Comparison of ENCODE assay signal across 7 mouse cellular contexts in the genomic region with DNA sequence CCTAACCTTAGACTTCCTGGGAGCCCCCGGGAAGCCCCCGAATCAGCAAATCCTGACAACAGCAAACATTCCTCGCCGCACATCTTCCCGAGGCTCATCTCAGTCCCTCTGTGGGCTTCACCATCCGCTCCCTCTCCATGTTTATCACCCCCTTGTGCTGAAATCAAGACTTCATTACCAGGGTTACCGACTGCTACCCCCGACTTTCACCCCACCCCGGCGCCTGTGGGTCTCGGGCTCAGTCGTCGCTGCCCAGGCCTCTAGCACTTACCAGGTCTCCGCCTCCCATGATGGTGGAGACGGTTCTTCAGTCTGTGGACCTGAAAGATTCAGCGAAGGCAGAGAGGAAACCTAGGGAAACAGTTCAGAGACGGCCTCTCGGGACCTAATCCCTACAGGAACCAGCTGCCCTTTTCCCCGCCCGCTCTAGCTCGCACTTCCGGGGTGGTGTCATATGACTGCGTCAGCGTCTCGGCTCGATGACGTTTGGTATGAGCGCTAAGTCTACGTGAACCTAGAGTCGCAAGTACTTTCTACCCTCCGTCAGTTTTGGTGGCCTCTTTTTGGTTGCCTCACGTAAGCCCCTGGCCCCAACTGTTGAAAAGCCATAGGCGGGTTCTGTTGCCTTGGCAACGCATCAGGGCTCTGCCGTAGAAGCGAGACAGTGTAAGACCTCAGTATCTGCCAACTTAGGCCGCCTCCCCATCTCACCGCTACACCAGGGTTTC. TPM values are rescaled to one million over a fixed set of nuclear protein-coding genes. Genes with fewer than 3 reads are reported as not detected.
DNase-seq lines count a peak whose midpoint lies in the region; ATAC-seq lines count a peak whose summit lies in the region.

Cwc25 (minus strand) TSS at position 403 of the 728 bp plus-strand sequence.

- no peaks in the 10 kb centered on the region for H3K9me3 ChIP-seq in intestine, embryonic 15.5 days
- H3K9me3 ChIP-seq in midbrain, embryonic 10.5 days (replicated peaks) = no peaks in the 10 kb centered on the region

- H3K36me3 ChIP-seq in intestine, embryonic 15.5 days = peaks cover 18% of the 10 kb centered on the region
- peaks cover 33% of the 10 kb centered on the region for H3K36me3 ChIP-seq in midbrain, embryonic 10.5 days

- peak; percentile 95 for DNase-seq in adrenal gland, adult 2 months
- DNase-seq in embryo, embryonic 11.5 days (ENCODE audit: low read depth, low spot score) = peak; percentile 92
- peak; percentile 88 to 93 for DNase-seq in gastrocnemius, postnatal 36 days
- peak; percentile 96 to 98 for DNase-seq in left cerebral cortex, postnatal 25 days (ENCODE audit: low spot score in 2 of 2)
- peak; percentile 95 for DNase-seq in midbrain, embryonic 10.5 days (ENCODE audit: low spot score)
- peak; percentile 90 for DNase-seq in right cerebral cortex, postnatal 4 days

- peak within 1 kb of the TSS; percentile 85 for H3K4me3 ChIP-seq in intestine, embryonic 15.5 days (replicated peaks)
- H3K4me3 ChIP-seq in midbrain, embryonic 10.5 days = peak within 1 kb of the TSS; percentile 68

- H3K4me1 ChIP-seq in intestine, embryonic 15.5 days (replicated peaks) = peaks cover 7% of the 10 kb centered on the region
- H3K4me1 ChIP-seq in midbrain, embryonic 10.5 days = peaks cover 20% of the 10 kb centered on the region

- intact Hi-C loops in gastrocnemius, postnatal 36 days (cut with DNase I) = loop anchor here (2.0 kb wide), 1 partner anchor 14 kb away; no protein-coding TSS in a partner anchor
- intact Hi-C loops in left cerebral cortex, postnatal 25 days (cut with DNase I) = loop anchor here (1.0 kb wide), 1 partner anchor 16 kb away; the partner anchor contains the start of gene Rpl23

- peak; percentile 95 for ATAC-seq in intestine, embryonic 15.5 days

- H3K27ac ChIP-seq in intestine, embryonic 15.5 days = peak within 1 kb of the TSS; percentile 86
- peak within 1 kb of the TSS; percentile 86 for H3K27ac ChIP-seq in midbrain, embryonic 10.5 days (replicated peaks)

- WGBS in intestine, embryonic 15.5 days = under 1% methylated on average over 38 of the region's 38 CpGs
- WGBS in midbrain, embryonic 10.5 days = 1% methylated on average over 38 of the region's 38 CpGs

- H3K9ac ChIP-seq in intestine, embryonic 15.5 days = peak within 1 kb of the TSS; percentile 93

- no peaks in the 10 kb centered on the region for H3K27me3 ChIP-seq in intestine, embryonic 15.5 days (replicated peaks)
- no peaks in the 10 kb centered on the region for H3K27me3 ChIP-seq in midbrain, embryonic 10.5 days (ENCODE audit: low read depth, poor library complexity, severe bottlenecking)

- H3K4me2 ChIP-seq in intestine, embryonic 15.5 days (replicated peaks) = peak within 1 kb of the TSS; percentile 78

RNA-seq across cellular contexts. Expression of gene Cwc25, which starts in this region (rescaled TPM):
- 10 to 100 TPM; 17.5 to 28.9 TPM for total RNA-seq in adrenal gland, adult 2 months (2021)
- 5.1 and 6.5 TPM in 2 replicates for polyA plus RNA-seq in adrenal gland, adult 2 months (2012; rRNA removed)
- 1 to 10 TPM; 5.5 to 5.7 TPM for total RNA-seq in gastrocnemius, postnatal 36 days (2021)
- 13.3 and 13.4 TPM in 2 replicates for polyA plus RNA-seq in intestine, embryonic 15.5 days (2015; fragmentation: Nextera tagmentation; extraction: Ambion mirVana)
- 10 to 100 TPM; 18.7 to 20.2 TPM for total RNA-seq in left cerebral cortex, postnatal 25 days (2021)
- polyA plus RNA-seq in midbrain, embryonic 10.5 days (2016; fragmentation: Nextera tagmentation; extraction: Ambion mirVana) = 20.5 and 21.8 TPM in 2 replicates

Comparison
In these comparisons a context has a peak if more than half of its experiments do, and no peak if none do; other contexts are left out.
1. Peak in every context shown above with its lines: DNase-seq, ATAC-seq, H3K4me3 ChIP-seq and H3K27ac ChIP-seq.